Mouse (Mus musculus): ENCODE data around the gene Tm9sf1. TPM values are rescaled to one million over a fixed set of nuclear protein-coding genes. Genes with fewer than 3 reads are reported as not detected.

Tm9sf1 gene
- polyA plus RNA-seq, 1 experiment from 2014 or later: 64.3 TPM

DNA sequence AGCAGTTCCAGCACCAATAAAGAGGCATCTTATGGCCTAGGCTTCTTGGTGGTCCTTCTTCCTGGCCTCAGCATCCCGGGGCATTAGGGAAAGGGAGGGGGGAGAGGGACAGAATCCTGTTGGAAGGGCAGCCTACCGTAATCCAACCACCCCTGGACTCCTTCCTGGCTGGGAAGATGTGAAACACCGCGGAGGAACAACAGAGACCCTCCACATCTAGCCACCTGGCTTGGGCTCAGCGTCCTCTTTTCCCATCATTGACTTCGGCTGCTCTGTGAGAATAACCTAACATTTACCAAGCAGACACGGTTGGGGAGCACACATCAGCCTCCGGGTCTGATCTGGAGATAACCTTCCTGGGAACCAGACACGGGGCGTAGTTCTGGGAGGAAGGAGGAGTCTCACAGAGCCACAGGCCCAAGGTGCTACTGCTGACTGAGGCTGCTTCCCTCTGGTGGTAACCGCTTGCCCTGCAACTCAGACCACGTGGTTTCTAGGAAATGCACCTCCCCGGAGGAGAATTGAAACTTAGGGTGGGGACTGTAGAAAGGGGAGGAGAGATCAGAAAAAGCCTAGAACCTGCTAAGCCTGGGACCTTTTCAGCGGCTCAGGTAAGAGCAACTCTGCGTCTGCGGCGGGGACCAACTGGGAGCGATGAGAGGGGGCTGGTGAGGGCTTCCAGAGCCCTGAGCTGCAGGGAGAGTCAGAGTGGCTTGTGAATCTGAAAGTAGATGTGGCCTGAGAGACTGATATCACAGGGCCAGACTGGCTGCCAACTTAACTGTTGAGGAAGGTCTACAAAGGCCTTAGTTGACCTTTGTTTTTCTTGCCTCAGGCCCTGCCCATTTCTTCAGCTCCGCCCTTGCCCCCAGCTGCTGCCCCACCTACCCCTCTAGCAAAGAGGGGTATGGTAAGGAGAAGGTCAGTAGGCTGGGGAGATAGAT is 39.7 kb downstream of the Tm9sf1 start:
- Histone ChIP-seq H3K4me2 (peak overlapping the region; percentile 52), H3K27me3 (no peaks in the 10 kb centered on the region), H3K4me1 (no peaks in the 10 kb centered on the region; the same call in 1 of the 2 replicates), H3K36me3 (ENCODE audit: poor library complexity, severe bottlenecking) (peaks cover 87% of the 10 kb centered on the region), H3K4me3 (peak overlapping the region; percentile 27), H3K9me3 (replicated peaks) (no peaks in the 10 kb centered on the region), H3K27ac (0 out of 2 replicates have a peak overlapping the region, but pooled peaks have one; percentile 14), H3K9ac (peak overlapping the region; percentile 43; the same call in 1 of the 2 replicates)
- ATAC-seq: peak; percentile 91
- 19% methylated on average over 19 of the region's 19 CpGs for WGBS

DNA sequence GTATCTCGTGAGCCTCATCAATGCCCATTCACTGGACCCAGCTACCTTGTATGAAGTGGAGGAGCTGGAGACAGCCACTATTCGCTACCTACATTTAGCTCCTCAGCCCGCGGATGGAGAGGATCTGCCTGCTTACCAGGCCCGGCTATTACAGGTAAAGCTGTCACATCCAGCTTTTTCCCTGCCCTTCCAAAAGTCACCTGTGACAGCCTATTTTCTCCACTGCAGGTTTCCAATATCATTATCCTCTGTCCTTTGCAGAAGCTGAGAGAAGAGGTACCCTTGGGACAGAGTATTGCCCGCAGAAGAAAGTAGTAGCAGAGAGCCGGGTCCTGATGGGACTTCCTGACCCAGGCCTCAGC is 40.4 kb downstream of the Tm9sf1 start, which contains the start of gene Irf9:
Irf9 (plus strand) TSS at position 301 of the 362 bp plus-strand sequence.
- ATAC-seq: no peak
- 89% methylated on average over 7 of the region's 7 CpGs for WGBS
- H3K9ac ChIP-seq: peak within 1 kb of the TSS; percentile 43; the same call in 1 of the 2 replicates
- no peaks in the 10 kb centered on the region; the same call in 1 of the 2 replicates for H3K4me1 ChIP-seq
- H3K4me3 ChIP-seq: peak within 1 kb of the TSS; percentile 27
- H3K27me3 ChIP-seq: no peaks in the 10 kb centered on the region
- peaks cover 87% of the 10 kb centered on the region for H3K36me3 ChIP-seq (ENCODE audit: poor library complexity, severe bottlenecking)
- 0 out of 2 replicates have a peak within 1 kb of the TSS, but pooled peaks have one; percentile 14 for H3K27ac ChIP-seq
- peak within 1 kb of the TSS; percentile 52 for H3K4me2 ChIP-seq
- no peaks in the 10 kb centered on the region for H3K9me3 ChIP-seq (replicated peaks)

DNA sequence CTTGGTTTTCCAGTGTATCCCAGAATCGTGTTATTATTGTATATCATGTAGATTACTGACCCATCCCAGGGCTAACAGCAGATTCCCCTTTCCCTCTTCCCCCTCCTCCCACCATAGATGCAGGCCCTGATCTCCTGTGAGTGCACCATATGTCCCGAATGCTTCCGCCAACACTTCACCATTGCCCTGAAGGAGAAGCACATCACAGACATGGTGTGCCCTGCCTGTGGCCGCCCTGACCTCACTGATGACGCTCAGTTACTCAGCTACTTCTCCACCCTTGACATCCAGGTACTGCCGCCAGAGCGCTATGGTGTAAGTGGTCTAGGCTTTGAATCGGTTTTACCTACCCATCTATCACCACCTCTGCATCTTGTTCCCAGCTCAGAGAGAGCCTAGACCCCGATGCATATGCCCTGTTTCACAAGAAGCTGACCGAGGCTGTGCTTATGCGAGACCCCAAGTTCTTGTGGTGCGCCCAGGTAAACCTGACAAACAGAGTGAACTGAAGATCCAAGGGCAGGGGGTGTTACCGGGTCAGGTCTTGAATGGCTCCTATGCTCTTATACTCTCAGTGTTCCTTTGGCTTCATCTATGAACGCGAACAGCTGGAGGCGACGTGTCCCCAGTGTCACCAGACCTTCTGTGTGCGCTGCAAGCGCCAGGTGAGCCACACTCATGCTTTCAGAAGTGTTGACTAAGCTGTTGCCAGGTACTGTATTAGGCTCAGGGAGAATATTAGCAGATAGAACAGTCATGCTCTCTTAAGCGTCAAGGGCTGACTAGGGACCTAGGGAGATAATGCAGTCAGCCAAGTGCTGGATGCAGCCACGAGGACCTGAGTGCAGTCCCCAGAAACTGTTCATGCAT is 44.9 kb downstream of the Tm9sf1 start:
- no peak overlapping the region for H3K9ac ChIP-seq
- H3K36me3 ChIP-seq (ENCODE audit: poor library complexity, severe bottlenecking): peaks cover 93% of the 10 kb centered on the region
- WGBS: 96% methylated on average over 21 of the region's 21 CpGs
- no peak overlapping the region for H3K4me3 ChIP-seq
- no peak for ATAC-seq
- no peak overlapping the region for H3K4me2 ChIP-seq
- H3K27ac ChIP-seq: no peak overlapping the region
- H3K9me3 ChIP-seq (replicated peaks): no peaks in the 10 kb centered on the region
- no peaks in the 10 kb centered on the region for H3K27me3 ChIP-seq
- peaks cover under 1% of the 10 kb centered on the region; the same call in 1 of the 2 replicates for H3K4me1 ChIP-seq

DNA sequence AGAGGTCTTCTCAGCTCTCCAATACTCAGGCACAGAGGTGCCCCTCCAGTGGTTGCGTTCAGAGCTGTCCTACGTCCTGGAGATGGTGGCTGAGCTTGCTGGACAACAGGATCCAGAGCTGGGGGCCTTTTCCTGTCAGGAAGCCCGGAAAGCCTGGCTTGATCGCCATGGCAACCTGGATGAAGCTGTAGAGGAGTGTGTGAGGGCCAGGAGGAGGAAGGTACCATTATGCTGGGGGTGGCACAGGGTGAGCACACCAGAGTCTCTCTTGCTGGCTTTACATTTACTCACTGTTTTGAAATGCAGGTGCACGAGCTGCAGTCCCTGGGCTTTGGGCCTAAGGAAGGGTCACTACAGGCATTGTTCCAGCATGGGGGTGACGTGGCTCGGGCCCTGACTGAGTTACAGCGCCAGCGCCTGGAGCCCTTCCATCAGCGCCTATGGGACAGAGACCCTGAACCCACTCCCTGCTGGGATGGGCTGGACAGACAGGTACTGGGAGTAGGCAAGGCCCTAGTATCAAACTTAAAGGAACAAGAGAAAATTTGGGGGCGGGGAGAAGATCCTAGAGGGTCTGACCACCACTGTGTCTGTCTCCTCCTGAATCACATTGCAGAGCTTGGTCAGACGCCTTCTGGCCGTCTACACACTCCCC is 47.4 kb downstream of the Tm9sf1 start:
- 75% methylated on average over 13 of the region's 13 CpGs for WGBS
- no peaks in the 10 kb centered on the region for H3K27me3 ChIP-seq
- H3K9ac ChIP-seq: no peak overlapping the region; the same call in 1 of the 2 replicates
- no peak overlapping the region for H3K4me3 ChIP-seq
- no peak overlapping the region for H3K27ac ChIP-seq
- peaks cover 67% of the 10 kb centered on the region for H3K36me3 ChIP-seq (ENCODE audit: poor library complexity, severe bottlenecking)
- H3K9me3 ChIP-seq (replicated peaks): no peaks in the 10 kb centered on the region
- no peak overlapping the region for H3K4me2 ChIP-seq
- H3K4me1 ChIP-seq: peaks cover 18% of the 10 kb centered on the region
- ATAC-seq: no peak

DNA sequence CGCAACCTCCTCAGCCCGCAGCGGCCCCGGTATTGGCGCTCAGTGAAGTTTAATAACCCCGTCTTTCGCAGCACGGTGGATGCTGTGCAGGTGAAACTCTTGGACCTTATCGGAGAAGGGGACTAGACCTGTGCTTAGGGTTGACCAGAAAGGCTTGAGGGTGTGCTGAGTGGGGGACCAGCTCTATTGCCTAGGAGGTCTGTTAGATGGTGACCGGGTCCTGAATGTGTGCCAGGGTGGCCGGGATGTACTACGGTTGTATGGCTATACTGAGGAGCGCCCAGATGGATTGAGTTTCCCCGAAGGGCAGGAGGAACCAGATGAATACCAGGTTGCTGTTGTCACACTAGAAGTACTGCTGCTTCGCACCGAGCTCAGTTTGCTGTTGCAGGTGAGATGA is 51.4 kb downstream of the Tm9sf1 start:
- Histone ChIP-seq H3K36me3 (ENCODE audit: poor library complexity, severe bottlenecking) (peaks cover 40% of the 10 kb centered on the region), H3K4me2 (peak overlapping the region; percentile 92), H3K4me3 (peak overlapping the region; percentile 92), H3K4me1 (peaks cover 32% of the 10 kb centered on the region), H3K27ac (no peak overlapping the region), H3K9me3 (replicated peaks) (no peaks in the 10 kb centered on the region), H3K9ac (peak overlapping the region; percentile 89), H3K27me3 (no peaks in the 10 kb centered on the region)
- no peak for ATAC-seq
- WGBS: 8% methylated on average over 16 of the region's 16 CpGs

DNA sequence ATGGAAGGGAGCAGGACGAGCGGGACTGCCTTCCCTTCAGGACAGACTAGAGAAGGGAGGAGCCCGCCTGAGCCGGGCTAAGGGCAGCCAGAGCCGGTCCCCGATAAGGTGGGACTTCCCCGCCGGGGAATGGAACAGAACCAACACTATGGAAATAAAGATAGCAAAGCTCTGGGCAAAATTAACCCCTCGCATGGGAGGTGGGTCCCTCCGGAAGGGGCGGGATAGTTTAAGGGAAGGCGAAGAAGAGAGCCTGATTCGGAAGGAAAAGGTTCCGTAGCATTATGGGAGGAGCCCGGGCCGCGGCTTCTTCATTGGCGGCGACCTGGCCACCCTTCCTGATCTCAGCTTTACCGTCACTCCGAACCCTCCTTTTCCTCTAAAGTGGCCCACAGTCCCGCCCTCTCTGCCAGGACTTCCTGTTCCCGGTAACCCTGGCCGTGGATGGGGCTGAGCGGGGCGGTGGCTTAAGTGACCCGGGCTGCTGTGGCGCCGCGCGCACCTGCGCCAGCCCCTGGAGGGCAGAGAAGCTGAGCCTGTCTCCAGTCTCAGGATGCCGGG is 52.2 kb downstream of the Tm9sf1 start, which contains the start of gene Rnf31:
Rnf31 (plus strand) TSS at position 378 of the 561 bp plus-strand sequence.
- peaks cover 38% of the 10 kb centered on the region for H3K36me3 ChIP-seq (ENCODE audit: poor library complexity, severe bottlenecking)
- under 1% methylated on average over 33 of the region's 33 CpGs for WGBS
- peak; percentile 90 for ATAC-seq
- H3K4me1 ChIP-seq: peaks cover 32% of the 10 kb centered on the region
- H3K4me2 ChIP-seq: peak within 1 kb of the TSS; percentile 92
- H3K27ac ChIP-seq: peak within 1 kb of the TSS; percentile 94
- peak within 1 kb of the TSS; percentile 89 for H3K9ac ChIP-seq
- no peaks in the 10 kb centered on the region for H3K9me3 ChIP-seq (replicated peaks)
- H3K4me3 ChIP-seq: peak within 1 kb of the TSS; percentile 92
- H3K27me3 ChIP-seq: no peaks in the 10 kb centered on the region

DNA sequence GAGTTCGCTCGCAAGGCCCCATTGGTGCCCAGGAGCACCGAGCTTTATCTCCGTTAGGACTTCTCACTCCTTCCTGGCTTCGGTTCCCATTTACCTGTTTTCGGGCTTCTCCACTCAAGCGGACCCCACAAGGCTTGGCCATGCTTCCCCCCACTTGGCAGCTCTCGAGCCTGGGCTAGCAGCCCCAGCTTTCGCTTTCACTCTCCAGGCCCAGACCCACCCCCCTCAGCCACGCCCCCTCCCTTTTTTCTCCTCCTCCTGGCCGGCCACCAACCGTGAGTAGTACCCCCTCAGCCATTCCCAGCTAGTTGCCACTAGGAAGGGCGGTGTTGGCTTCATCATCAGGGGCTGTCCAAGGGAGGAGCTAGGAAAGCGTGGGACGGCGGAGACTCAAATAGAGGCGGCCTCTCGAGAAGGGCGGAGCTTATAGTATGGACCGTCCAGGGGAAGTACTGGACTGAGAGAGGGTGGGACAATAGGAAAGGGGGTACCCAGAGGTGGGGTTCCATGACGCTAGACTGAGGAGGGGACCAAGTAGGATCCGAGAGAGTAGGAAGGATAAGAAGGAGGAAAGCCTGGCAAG is 52.8 kb downstream of the Tm9sf1 start, which contains the start of gene Psme2:
Psme2 (minus strand) TSS at position 366 of the 583 bp plus-strand sequence.
- under 1% methylated on average over 22 of the region's 22 CpGs for WGBS

DNA sequence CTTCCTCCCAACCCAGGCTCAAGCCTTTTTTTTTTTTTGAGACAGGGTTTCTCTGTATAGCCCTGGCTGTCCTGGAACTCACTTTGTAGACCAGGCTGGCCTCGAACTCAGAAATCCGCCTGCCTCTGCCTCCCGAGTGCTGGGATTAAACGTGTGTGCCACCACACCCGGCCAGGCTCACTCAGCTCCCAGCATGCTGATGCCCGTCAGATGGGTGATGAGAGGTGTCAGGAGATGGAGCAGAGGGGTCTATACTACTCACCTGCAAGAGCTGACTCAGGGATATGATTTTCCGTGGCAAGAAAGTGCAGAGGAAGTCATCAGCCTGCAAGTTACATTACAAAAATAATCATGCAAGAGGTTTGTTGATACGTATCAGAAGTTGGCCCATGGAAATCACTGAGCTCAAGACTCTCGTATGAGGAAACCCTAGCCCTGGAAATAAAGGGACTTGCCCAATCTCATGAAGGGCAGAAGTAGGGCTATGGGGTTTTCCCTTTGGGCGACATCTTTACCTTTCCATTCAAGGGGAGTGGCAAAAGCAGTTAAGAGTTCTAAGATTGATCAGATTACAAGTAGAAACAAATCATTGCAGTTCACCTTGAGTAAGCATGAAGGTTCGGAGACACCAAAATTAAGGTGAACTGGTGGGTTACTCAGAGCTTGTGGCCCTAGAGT is 53.7 kb downstream of the Tm9sf1 start:
- Histone ChIP-seq H3K4me2 (peak overlapping the region; percentile 92), H3K27me3 (no peaks in the 10 kb centered on the region), H3K4me1 (peaks cover 36% of the 10 kb centered on the region), H3K9me3 (replicated peaks) (no peaks in the 10 kb centered on the region), H3K36me3 (ENCODE audit: poor library complexity, severe bottlenecking) (peaks cover 23% of the 10 kb centered on the region), H3K27ac (peak overlapping the region; percentile 94; the same call in 1 of the 2 replicates), H3K4me3 (peak overlapping the region; percentile 92), H3K9ac (peak overlapping the region; percentile 89)
- WGBS: 89% methylated on average over 11 of the region's 11 CpGs
- ATAC-seq: no peak

More for the DNA sequence above, 52.8 kb downstream of the Tm9sf1 start, which contains the start of gene Psme2:
- ATAC-seq: peak; percentile 96
- H3K4me3 ChIP-seq: peak within 1 kb of the TSS; percentile 92
- peak within 1 kb of the TSS; percentile 94 for H3K27ac ChIP-seq
- peaks cover 32% of the 10 kb centered on the region for H3K4me1 ChIP-seq
- peaks cover 32% of the 10 kb centered on the region for H3K36me3 ChIP-seq (ENCODE audit: poor library complexity, severe bottlenecking)
- H3K9ac ChIP-seq: peak within 1 kb of the TSS; percentile 89
- H3K27me3 ChIP-seq: no peaks in the 10 kb centered on the region
- no peaks in the 10 kb centered on the region for H3K9me3 ChIP-seq (replicated peaks)
- peak within 1 kb of the TSS; percentile 92 for H3K4me2 ChIP-seq

DNA sequence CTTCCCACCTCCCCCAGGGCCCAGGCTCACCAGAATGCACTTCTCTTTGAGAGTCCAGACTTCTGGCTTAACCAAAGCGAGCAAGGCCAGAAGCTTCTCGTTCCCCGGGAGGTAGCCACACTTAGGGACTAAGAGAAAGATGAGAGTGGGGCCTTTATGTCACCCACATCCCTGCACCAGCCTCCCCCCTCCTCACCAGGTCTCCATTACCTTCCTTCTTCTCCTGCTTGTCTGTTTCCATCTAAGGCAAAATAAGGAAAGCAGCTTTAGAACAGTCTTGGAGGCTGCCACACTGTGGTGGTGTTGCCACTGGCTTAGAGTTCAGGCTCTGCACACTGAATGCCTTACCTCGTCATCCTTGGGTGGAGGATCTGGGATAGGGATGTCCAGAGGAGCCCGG is 54.3 kb downstream of the Tm9sf1 start:
- H3K36me3 ChIP-seq (ENCODE audit: poor library complexity, severe bottlenecking): peaks cover 17% of the 10 kb centered on the region
- no peaks in the 10 kb centered on the region for H3K27me3 ChIP-seq
- H3K9ac ChIP-seq: 0 out of 2 replicates have a peak overlapping the region, but pooled peaks have one; percentile 21
- no peak overlapping the region for H3K4me3 ChIP-seq
- H3K4me1 ChIP-seq: peaks cover 43% of the 10 kb centered on the region
- no peak overlapping the region for H3K4me2 ChIP-seq
- 88% methylated on average over 5 of the region's 5 CpGs for WGBS
- H3K9me3 ChIP-seq (replicated peaks): no peaks in the 10 kb centered on the region
- no peak for ATAC-seq
- no peak overlapping the region for H3K27ac ChIP-seq

DNA sequence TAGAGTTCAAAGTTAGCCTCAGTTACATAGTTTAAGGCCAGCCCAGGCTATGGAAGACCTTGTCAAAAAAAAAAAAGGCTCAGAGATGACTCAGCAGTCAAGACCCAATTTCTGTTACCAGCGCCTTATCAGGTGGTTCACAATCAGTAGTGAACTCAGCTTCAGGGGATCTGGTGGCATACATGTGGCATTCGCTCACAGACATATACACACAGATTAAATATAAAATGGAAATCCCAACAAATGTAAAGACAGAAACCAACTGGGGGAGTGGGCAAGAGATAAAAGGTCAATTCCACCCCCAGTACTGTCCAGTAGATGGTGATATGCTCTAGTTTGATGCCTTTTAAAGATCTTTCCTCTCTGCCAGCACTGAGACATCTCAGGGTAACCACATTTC is 57.5 kb downstream of the Tm9sf1 start:
- H3K4me2 ChIP-seq: no peak overlapping the region
- no peaks in the 10 kb centered on the region for H3K9me3 ChIP-seq (replicated peaks)
- H3K9ac ChIP-seq: no peak overlapping the region
- peaks cover 25% of the 10 kb centered on the region for H3K4me1 ChIP-seq
- H3K27ac ChIP-seq: no peak overlapping the region
- ATAC-seq: no peak
- H3K36me3 ChIP-seq (ENCODE audit: poor library complexity, severe bottlenecking): peaks cover 24% of the 10 kb centered on the region
- WGBS: 97% methylated on average over 2 of the region's 2 CpGs
- no peak overlapping the region for H3K4me3 ChIP-seq
- H3K27me3 ChIP-seq: no peaks in the 10 kb centered on the region
